Mouse (Mus musculus): ENCODE data around the gene Bicd1. TPM values are rescaled to one million over a fixed set of nuclear protein-coding genes. Genes with fewer than 3 reads are reported as not detected.

The Bicd1 gene
- polyA plus RNA-seq, 1 experiment: 1.0 TPM

- Histone ChIP-seq H3K79me2 (ENCODE audit: control insufficient read depth, insufficient read depth) (peaks cover 16% of the 10 kb centered on the region), H3K4me2 (ENCODE audit: low read depth) (no peak overlapping the region), H3ac (ENCODE audit: control insufficient read depth, insufficient read length) (no peak overlapping the region), H3K4me3 (no peak overlapping the region), H3K36me3 (ENCODE audit: control insufficient read depth, insufficient read depth) (no peaks in the 10 kb centered on the region), H3K27me3 (ENCODE audit: control insufficient read depth, insufficient read depth, insufficient read length) (no peaks in the 10 kb centered on the region)
- TF ChIP-seq POLR2AphosphoS2 (IDR thresholded peaks at IDR 0.05; ENCODE audit: insufficient read length, low read depth): no peak
- TF ChIP-seq TCF12 (IDR thresholded peaks at IDR 0.05; ENCODE audit: insufficient read depth, poor library complexity, severe bottlenecking): no peak
- TF ChIP-seq CEBPB (IDR thresholded peaks at IDR 0.05; ENCODE audit: insufficient read depth, poor library complexity, severe bottlenecking): 0 out of 2 replicates have a peak, but pooled peaks have one; percentile 6
These were observed 4.6 kb downstream of the Bicd1 start for GRCm38 (mm10) chr6:149413256-149413655.

DNA sequence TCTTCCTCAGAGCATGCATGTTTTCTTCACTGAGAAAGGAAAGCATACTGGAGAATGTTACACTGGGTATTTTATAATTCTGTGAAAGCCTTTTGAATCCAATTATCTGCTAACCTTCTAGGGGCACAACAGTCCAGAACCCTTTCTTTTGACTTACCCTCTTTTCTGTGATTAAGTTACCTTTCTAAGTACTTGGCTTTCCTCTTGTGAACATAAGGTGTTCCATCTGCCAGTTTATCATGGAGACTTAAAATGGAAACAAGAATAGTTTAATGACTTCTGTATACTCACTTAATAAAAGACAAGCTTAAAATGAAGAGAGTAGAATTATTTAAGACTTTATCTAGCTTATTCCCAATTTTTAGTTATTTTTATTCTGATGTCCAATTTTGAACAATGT is 16.1 kb downstream of the Bicd1 start:
- Histone ChIP-seq H3ac (ENCODE audit: control insufficient read depth, insufficient read length) (no peak overlapping the region), H3K4me2 (ENCODE audit: low read depth) (no peak overlapping the region), H3K36me3 (ENCODE audit: control insufficient read depth, insufficient read depth) (no peaks in the 10 kb centered on the region), H3K4me3 (no peak overlapping the region), H3K79me2 (ENCODE audit: control insufficient read depth, insufficient read depth) (no peaks in the 10 kb centered on the region), H3K27me3 (ENCODE audit: control insufficient read depth, insufficient read depth, insufficient read length) (no peaks in the 10 kb centered on the region)
- TF ChIP-seq MAX (IDR thresholded peaks at IDR 0.05; ENCODE audit: low read depth) (no peak), MYOG (IDR thresholded peaks at IDR 0.05; ENCODE audit: control insufficient read depth in 1 of 3, insufficient read depth in 1 of 3, insufficient read length in 2 of 3, low read depth in 2 of 3) (no peak), POLR2A (IDR thresholded peaks at IDR 0.05; ENCODE audit: insufficient read length, low read depth) (no peak), SRF (IDR thresholded peaks at IDR 0.05; ENCODE audit: control insufficient read depth, insufficient read length, low read depth) (no peak), TCF3 (IDR thresholded peaks at IDR 0.05; ENCODE audit: insufficient read length, low read depth) (no peak), REST (IDR thresholded peaks at IDR 0.05; ENCODE audit: insufficient read depth, insufficient read length) (no peak), POLR2AphosphoS2 (IDR thresholded peaks at IDR 0.05; ENCODE audit: insufficient read length, low read depth) (no peak), USF1 (IDR thresholded peaks at IDR 0.05; ENCODE audit: low read depth) (no peak), TCF12 (IDR thresholded peaks at IDR 0.05; ENCODE audit: insufficient read depth, poor library complexity, severe bottlenecking) (no peak), CEBPB (IDR thresholded peaks at IDR 0.05; ENCODE audit: insufficient read depth, poor library complexity, severe bottlenecking) (no peak), MYOD1 (IDR thresholded peaks at IDR 0.05; ENCODE audit: control insufficient read depth in 1 of 3, insufficient read length in 2 of 3, low read depth in 2 of 3) (no peak), E2F4 (IDR thresholded peaks at IDR 0.05; ENCODE audit: insufficient read depth) (no peak)

GRCm38 (mm10) chr6:149439140-149439539 is 30.5 kb downstream of the Bicd1 start:
- Histone ChIP-seq H3ac (ENCODE audit: control insufficient read depth, insufficient read length) (no peak overlapping the region), H3K79me2 (ENCODE audit: control insufficient read depth, insufficient read depth) (no peaks in the 10 kb centered on the region), H3K36me3 (ENCODE audit: control insufficient read depth, insufficient read depth) (no peaks in the 10 kb centered on the region), H3K4me2 (ENCODE audit: low read depth) (no peak overlapping the region), H3K4me3 (no peak overlapping the region), H3K27me3 (ENCODE audit: control insufficient read depth, insufficient read depth, insufficient read length) (no peaks in the 10 kb centered on the region)
- TF ChIP-seq MYOD1 (IDR thresholded peaks at IDR 0.05; ENCODE audit: control insufficient read depth in 1 of 3, insufficient read length in 2 of 3, low read depth in 2 of 3) (no peak), TCF12 (IDR thresholded peaks at IDR 0.05; ENCODE audit: insufficient read depth, poor library complexity, severe bottlenecking) (no peak), CEBPB (IDR thresholded peaks at IDR 0.05; ENCODE audit: insufficient read depth, poor library complexity, severe bottlenecking) (no peak), MAX (IDR thresholded peaks at IDR 0.05; ENCODE audit: low read depth) (no peak), MYOG (IDR thresholded peaks at IDR 0.05; ENCODE audit: control insufficient read depth in 1 of 3, insufficient read depth in 1 of 3, insufficient read length in 2 of 3, low read depth in 2 of 3) (no peak), USF1 (IDR thresholded peaks at IDR 0.05; ENCODE audit: low read depth) (no peak), SRF (IDR thresholded peaks at IDR 0.05; ENCODE audit: control insufficient read depth, insufficient read length, low read depth) (no peak), TCF3 (IDR thresholded peaks at IDR 0.05; ENCODE audit: insufficient read length, low read depth) (no peak), POLR2AphosphoS2 (IDR thresholded peaks at IDR 0.05; ENCODE audit: insufficient read length, low read depth) (no peak), POLR2A (IDR thresholded peaks at IDR 0.05; ENCODE audit: insufficient read length, low read depth) (no peak), REST (IDR thresholded peaks at IDR 0.05; ENCODE audit: insufficient read depth, insufficient read length) (no peak), E2F4 (IDR thresholded peaks at IDR 0.05; ENCODE audit: insufficient read depth) (no peak)

DNA sequence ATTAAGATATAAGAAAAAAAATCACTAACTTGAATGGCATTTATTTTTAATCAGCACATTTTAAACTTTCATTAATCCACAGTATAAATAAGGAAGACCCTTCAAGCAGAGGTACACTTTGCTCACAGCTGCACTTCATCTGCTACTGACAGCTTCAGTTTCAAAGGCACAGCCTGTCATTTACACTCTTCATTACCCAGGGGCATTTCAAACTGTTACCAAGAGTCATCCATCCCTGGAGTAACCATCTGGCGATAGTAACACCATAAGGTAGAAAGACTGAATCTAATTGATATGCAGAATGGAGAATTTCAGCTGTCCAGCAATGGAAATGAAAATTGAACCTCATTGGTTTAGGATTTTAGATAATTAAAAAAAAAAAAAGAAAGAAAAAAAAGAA is 34.2 kb downstream of the Bicd1 start:
- Histone ChIP-seq H3K4me2 (ENCODE audit: low read depth) (no peak overlapping the region), H3K79me2 (ENCODE audit: control insufficient read depth, insufficient read depth) (no peaks in the 10 kb centered on the region), H3K4me3 (no peak overlapping the region), H3K27me3 (ENCODE audit: control insufficient read depth, insufficient read depth, insufficient read length) (no peaks in the 10 kb centered on the region), H3K36me3 (ENCODE audit: control insufficient read depth, insufficient read depth) (no peaks in the 10 kb centered on the region), H3ac (ENCODE audit: control insufficient read depth, insufficient read length) (no peak overlapping the region)
- TF ChIP-seq E2F4 (IDR thresholded peaks at IDR 0.05; ENCODE audit: insufficient read depth) (no peak), POLR2AphosphoS2 (IDR thresholded peaks at IDR 0.05; ENCODE audit: insufficient read length, low read depth) (no peak), POLR2A (IDR thresholded peaks at IDR 0.05; ENCODE audit: insufficient read length, low read depth) (no peak), USF1 (IDR thresholded peaks at IDR 0.05; ENCODE audit: low read depth) (no peak), TCF12 (IDR thresholded peaks at IDR 0.05; ENCODE audit: insufficient read depth, poor library complexity, severe bottlenecking) (no peak), MAX (IDR thresholded peaks at IDR 0.05; ENCODE audit: low read depth) (no peak), CEBPB (IDR thresholded peaks at IDR 0.05; ENCODE audit: insufficient read depth, poor library complexity, severe bottlenecking) (no peak), MYOG (IDR thresholded peaks at IDR 0.05; ENCODE audit: control insufficient read depth in 1 of 3, insufficient read depth in 1 of 3, insufficient read length in 2 of 3, low read depth in 2 of 3) (no peak), SRF (IDR thresholded peaks at IDR 0.05; ENCODE audit: control insufficient read depth, insufficient read length, low read depth) (no peak), REST (IDR thresholded peaks at IDR 0.05; ENCODE audit: insufficient read depth, insufficient read length) (no peak), MYOD1 (IDR thresholded peaks at IDR 0.05; ENCODE audit: control insufficient read depth in 1 of 3, insufficient read length in 2 of 3, low read depth in 2 of 3) (no peak), TCF3 (IDR thresholded peaks at IDR 0.05; ENCODE audit: insufficient read length, low read depth) (no peak)

- no peak overlapping the region for H3K4me3 ChIP-seq
- H3ac ChIP-seq (ENCODE audit: control insufficient read depth, insufficient read length): no peak overlapping the region
- H3K36me3 ChIP-seq (ENCODE audit: control insufficient read depth, insufficient read depth): no peaks in the 10 kb centered on the region
- TF ChIP-seq MYOG (IDR thresholded peaks at IDR 0.05; ENCODE audit: control insufficient read depth in 1 of 3, insufficient read depth in 1 of 3, insufficient read length in 2 of 3, low read depth in 2 of 3): peak in 2 of 3 experiments; percentile 69 to 80
- TF ChIP-seq MYOD1 (IDR thresholded peaks at IDR 0.05; ENCODE audit: control insufficient read depth in 1 of 3, insufficient read length in 2 of 3, low read depth in 2 of 3): peak in 2 of 3 experiments; percentile 81 to 87
- no peak for TF ChIP-seq USF1 (IDR thresholded peaks at IDR 0.05; ENCODE audit: low read depth)
- H3K79me2 ChIP-seq (ENCODE audit: control insufficient read depth, insufficient read depth): no peaks in the 10 kb centered on the region
- peak overlapping the region; percentile 36 for H3K4me2 ChIP-seq (ENCODE audit: low read depth)
- H3K27me3 ChIP-seq (ENCODE audit: control insufficient read depth, insufficient read depth, insufficient read length): no peaks in the 10 kb centered on the region
These were observed 37.2 kb downstream of the Bicd1 start for GRCm38 (mm10) chr6:149445854-149446253.
